Mouse (Mus musculus) thymus, adult 18-20 months (tissue): ENCODE data around the gene Apba2.

ENCODE experiments used
- DNase-seq, 2 experiments: peaks; one replicate each; pipeline ENCODE4 v3.0.0; 2022; ENCODE audit warnings: mixed read lengths in 2 of 2

Apba2 gene

GRCm38 (mm10) chr7:64665120-64665519 lies 163.6 kb downstream of the Apba2 start:
- no peak for DNase-seq

GRCm38 (mm10) chr7:64665716-64666298 lies 164.3 kb downstream of the Apba2 start:
- no peak for DNase-seq

GRCm38 (mm10) chr7:64667959-64668358 lies 166.5 kb downstream of the Apba2 start:
- no peak for DNase-seq

- no peak for DNase-seq
Measured at GRCm38 (mm10) chr7:64679771-64680479, 178.4 kb downstream of the Apba2 start.

GRCm38 (mm10) chr7:64684893-64685292 lies 183.4 kb downstream of the Apba2 start:
- DNase-seq, result no peak

- no peak for DNase-seq
Measured at GRCm38 (mm10) chr7:64688115-64688817, 186.8 kb downstream of the Apba2 start.

- no peak for DNase-seq
Measured at GRCm38 (mm10) chr7:64691831-64692230, 190.3 kb downstream of the Apba2 start.

- no peak for DNase-seq
Measured at GRCm38 (mm10) chr7:64694937-64695336, 193.4 kb downstream of the Apba2 start.

GRCm38 (mm10) chr7:64696521-64697281 lies 195.2 kb downstream of the Apba2 start:
- DNase-seq, result no peak

GRCm38 (mm10) chr7:64697791-64698337 lies 196.4 kb downstream of the Apba2 start:
- no peak for DNase-seq

GRCm38 (mm10) chr7:64704060-64704595 lies 202.6 kb downstream of the Apba2 start:
- no peak for DNase-seq

- DNase-seq, result no peak
Measured at GRCm38 (mm10) chr7:64708176-64708575, 206.7 kb downstream of the Apba2 start.

- DNase-seq, result no peak
Measured at GRCm38 (mm10) chr7:64709520-64710262, 208.2 kb downstream of the Apba2 start.

GRCm38 (mm10) chr7:64716286-64716685 lies 214.8 kb downstream of the Apba2 start:
- no peak for DNase-seq

GRCm38 (mm10) chr7:64723313-64723712 lies 221.8 kb downstream of the Apba2 start:
- DNase-seq, result no peak

GRCm38 (mm10) chr7:64724409-64724808 lies 222.9 kb downstream of the Apba2 start:
- DNase-seq, result no peak

- no peak for DNase-seq
Measured at GRCm38 (mm10) chr7:64725967-64726695, 224.6 kb downstream of the Apba2 start.

- no peak for DNase-seq
Measured at GRCm38 (mm10) chr7:64728181-64728591, 226.7 kb downstream of the Apba2 start.

GRCm38 (mm10) chr7:64728816-64729215 lies 227.3 kb downstream of the Apba2 start:
- no peak for DNase-seq

GRCm38 (mm10) chr7:64729785-64730184 lies 228.3 kb downstream of the Apba2 start:
- no peak for DNase-seq

GRCm38 (mm10) chr7:64739131-64739530 lies 237.6 kb downstream of the Apba2 start:
- DNase-seq, result no peak
